Mouse (Mus musculus): ENCODE results near the gene G0s2.

The G0s2 gene

GRCm38 (mm10) chr1:193272916-193273601, at the start of gene G0s2:
Gene G0s2, minus strand, starts transcription at chr1:193273217.
- TF ChIP-seq GATA4 (IDR thresholded peaks at IDR 0.05; ENCODE audit: insufficient replicate concordance, low read length) = no peak

DNA sequence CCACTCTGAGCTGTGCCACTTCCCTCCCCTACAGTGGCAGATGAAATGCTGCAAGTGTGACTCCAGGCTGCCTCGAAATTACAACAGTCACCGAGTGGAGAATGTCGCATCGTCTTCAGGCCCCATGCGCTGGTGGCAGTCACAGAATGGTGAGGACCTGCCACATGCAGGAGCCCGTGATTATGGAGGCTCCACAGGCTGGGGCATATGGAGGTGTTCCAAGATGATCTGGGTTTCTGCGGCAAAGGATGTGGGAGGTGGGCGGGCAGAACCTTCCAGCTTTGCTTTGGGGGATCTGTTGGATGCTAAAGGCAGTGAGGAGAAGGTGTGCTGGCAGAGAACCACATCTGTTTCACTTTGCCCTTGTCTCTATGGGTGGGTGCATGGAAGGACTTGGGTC, 47.4 kb upstream of the G0s2 start:
- TF ChIP-seq GATA4 (IDR thresholded peaks at IDR 0.05; ENCODE audit: insufficient replicate concordance, low read length) = no peak

- TF ChIP-seq GATA4 (IDR thresholded peaks at IDR 0.05; ENCODE audit: insufficient replicate concordance, low read length) = no peak
These were observed 46.7 kb upstream of the G0s2 start for GRCm38 (mm10) chr1:193319721-193320120.

DNA sequence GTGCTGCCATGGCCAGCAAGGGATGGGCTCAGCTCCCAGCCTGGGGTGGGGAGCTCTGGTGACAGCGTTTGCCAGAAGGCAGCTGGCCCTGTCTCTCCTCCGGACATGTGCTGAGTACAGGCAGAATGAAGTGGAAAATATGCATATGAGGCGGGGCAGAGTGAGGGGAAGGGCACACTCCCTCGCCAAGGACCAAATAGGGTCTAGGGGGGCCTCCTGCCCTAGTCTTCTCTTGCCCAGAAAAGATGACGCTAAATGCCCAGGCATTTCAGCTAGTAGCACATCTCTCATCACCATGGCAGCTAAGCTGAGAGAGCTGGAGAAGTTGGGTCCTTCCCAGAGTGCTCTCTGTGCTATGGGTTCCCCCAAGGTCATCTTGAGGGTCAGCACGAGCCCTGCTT, 44.1 kb upstream of the G0s2 start:
- no peak for TF ChIP-seq GATA4 (IDR thresholded peaks at IDR 0.05; ENCODE audit: insufficient replicate concordance, low read length)

DNA sequence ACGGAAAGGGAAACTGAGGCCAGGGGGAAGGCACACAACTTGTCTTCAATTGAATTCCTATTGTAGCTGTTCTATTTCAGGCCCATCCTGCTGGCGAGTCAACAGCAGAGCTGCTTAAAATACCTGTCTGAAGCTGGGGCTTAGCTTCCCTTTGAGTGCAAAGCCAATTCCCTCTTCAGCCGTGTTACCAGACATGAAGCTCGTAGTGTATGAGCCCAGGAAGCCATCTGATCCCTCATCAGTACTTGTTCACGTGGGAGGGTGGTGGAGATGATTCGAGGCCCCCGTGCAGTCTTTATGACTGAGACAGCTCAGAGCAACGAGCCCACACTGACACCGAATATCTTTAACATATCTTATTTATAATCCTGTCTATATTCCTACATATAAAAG, 43.3 kb upstream of the G0s2 start:
- no peak for TF ChIP-seq GATA4 (IDR thresholded peaks at IDR 0.05; ENCODE audit: insufficient replicate concordance, low read length)

DNA sequence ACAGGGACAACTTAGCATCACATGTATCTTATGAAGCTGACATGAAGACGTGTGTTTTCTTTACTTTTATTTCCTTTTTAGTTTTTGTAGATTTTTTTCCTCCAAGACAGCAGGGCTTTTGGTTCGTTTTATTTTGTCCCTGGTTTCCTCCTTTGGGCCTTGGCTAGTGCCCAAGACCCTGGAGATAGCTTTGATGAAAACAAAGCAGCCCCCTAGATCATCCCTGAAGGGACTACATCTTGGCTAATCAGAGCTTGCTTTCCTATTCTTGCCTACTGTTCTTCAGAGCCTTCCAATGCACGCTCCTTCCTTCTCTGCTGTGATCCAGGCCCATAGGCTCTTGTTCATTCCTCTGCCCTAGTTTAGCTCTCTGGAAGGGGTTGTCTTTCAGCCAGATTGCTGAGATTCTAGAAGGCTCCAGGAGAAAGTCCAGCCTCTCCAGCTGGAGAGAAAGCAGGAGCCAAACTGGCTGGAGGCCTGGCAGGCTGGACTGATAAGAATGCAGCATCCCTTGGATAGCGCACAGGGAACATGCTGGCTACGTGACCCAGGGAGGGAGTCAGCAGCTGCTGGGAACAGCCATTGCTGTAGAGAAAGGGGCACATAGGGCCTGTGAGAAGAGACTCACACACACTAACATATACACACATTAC, 42.8 kb upstream of the G0s2 start:
- peak; percentile 98 for TF ChIP-seq GATA4 (IDR thresholded peaks at IDR 0.05; ENCODE audit: insufficient replicate concordance, low read length)

GRCm38 (mm10) chr1:193311596-193311995, 38.6 kb upstream of the G0s2 start:
- no peak for TF ChIP-seq GATA4 (IDR thresholded peaks at IDR 0.05; ENCODE audit: insufficient replicate concordance, low read length)

DNA sequence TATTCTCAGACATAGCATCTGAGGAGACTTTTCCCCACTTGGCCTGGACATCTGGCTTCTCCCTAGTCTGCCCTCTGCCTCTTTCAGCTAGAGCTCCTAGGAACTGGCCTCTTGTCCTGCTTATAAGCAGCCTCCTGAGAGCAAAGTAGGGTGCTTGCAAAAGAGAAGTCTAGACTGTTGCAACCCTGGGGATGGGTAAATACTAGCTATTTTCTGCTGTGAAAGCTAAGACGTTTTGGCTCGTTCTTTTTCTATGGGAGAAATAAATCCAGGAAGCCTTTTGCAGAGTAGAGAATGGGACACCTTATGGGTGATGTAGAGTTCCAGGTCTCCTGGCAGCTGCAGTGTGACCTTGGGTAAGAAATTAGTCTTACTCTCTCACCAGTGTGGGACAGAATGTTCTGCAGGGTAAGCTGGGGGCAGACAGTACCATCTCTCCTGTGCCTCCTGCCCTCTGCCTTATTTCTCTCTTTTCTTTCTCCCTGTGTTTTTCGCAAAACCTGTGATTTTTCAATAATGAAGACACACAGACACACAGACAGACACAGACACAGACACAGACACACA, 37.6 kb upstream of the G0s2 start:
- no peak for TF ChIP-seq GATA4 (IDR thresholded peaks at IDR 0.05; ENCODE audit: insufficient replicate concordance, low read length)

GRCm38 (mm10) chr1:193309785-193310518, 36.9 kb upstream of the G0s2 start:
- TF ChIP-seq GATA4 (IDR thresholded peaks at IDR 0.05; ENCODE audit: insufficient replicate concordance, low read length) = no peak

DNA sequence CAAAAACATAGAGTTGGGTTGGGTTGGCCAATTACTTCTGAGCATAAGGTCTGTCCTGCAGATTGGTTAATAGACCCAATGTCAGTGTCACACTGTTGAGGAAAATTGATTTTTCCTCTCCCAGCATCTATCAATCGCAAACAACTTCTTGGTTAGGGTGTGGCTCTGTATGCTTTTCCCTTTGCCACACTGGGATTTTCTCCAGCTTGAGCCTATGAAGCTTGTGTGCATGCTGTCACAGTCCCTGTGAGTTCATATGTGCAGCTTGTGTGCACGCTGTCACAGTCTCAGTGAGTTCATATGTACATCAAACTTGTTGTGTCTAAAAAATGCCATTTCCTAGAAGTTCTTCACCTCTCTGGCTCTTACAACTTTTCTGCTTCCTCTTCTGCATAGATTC, 33.8 kb upstream of the G0s2 start:
- TF ChIP-seq GATA4 (IDR thresholded peaks at IDR 0.05; ENCODE audit: insufficient replicate concordance, low read length) = no peak

- TF ChIP-seq GATA4 (IDR thresholded peaks at IDR 0.05; ENCODE audit: insufficient replicate concordance, low read length) = no peak
These were observed 32.4 kb upstream of the G0s2 start for GRCm38 (mm10) chr1:193305386-193305785.

GRCm38 (mm10) chr1:193303096-193303495, 30.1 kb upstream of the G0s2 start:
- TF ChIP-seq GATA4 (IDR thresholded peaks at IDR 0.05; ENCODE audit: insufficient replicate concordance, low read length) = no peak

- TF ChIP-seq GATA4 (IDR thresholded peaks at IDR 0.05; ENCODE audit: insufficient replicate concordance, low read length) = no peak
These were observed 29.0 kb upstream of the G0s2 start for GRCm38 (mm10) chr1:193302093-193302405.

GRCm38 (mm10) chr1:193301216-193302092, 28.4 kb upstream of the G0s2 start:
- no peak for TF ChIP-seq GATA4 (IDR thresholded peaks at IDR 0.05; ENCODE audit: insufficient replicate concordance, low read length)

DNA sequence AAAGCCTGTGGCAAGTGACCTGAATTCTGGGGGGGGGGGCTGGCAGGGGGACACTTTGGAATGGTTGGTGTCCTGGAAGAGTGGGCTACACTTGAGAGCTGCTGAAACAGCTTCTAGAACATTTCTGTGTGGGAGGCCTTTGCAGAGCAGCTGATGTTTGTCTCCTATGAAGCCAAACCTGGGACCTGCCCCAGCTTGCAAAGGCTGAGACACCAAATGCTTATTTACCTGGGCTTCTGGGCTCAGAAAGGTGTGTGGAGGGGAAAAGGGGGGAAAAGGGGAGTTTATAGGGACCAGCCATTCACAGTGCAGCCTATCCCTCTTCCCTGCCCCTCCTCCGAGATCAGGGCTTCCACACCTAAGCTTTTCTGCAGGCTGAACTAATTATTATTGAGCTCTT, 27.0 kb upstream of the G0s2 start:
- no peak for TF ChIP-seq GATA4 (IDR thresholded peaks at IDR 0.05; ENCODE audit: insufficient replicate concordance, low read length)
